Mouse (Mus musculus): ENCODE data around the gene Ccn2. TPM values are rescaled to one million over a fixed set of nuclear protein-coding genes. Genes with fewer than 3 reads are reported as not detected.
A peak's percentile ranks its signal among the peaks of the same experiment; 100 is the strongest.

Gene Ccn2
- polyA plus RNA-seq, 1 experiment = 8.6 TPM

- TF ChIP-seq POLR2A (IDR thresholded peaks at IDR 0.05; ENCODE audit: borderline replicate concordance, low read depth, low read length) (no peak), CTCF (IDR thresholded peaks at IDR 0.05; ENCODE audit: low read depth, low read length) (peak; percentile 85)
- H3K4me1 ChIP-seq (ENCODE audit: control insufficient read depth, insufficient read depth, low read length) = no peaks in the 10 kb centered on the region
- H3K27ac ChIP-seq (ENCODE audit: insufficient read depth, low read depth, low read length) = no peak overlapping the region
- H3K4me3 ChIP-seq (ENCODE audit: insufficient read depth, low read length) = no peak overlapping the region
Measured at GRCm38 (mm10) chr10:24625060-24625701, 29.9 kb downstream of the Ccn2 start.

GRCm38 (mm10) chr10:24627262-24627661 lies 32.0 kb downstream of the Ccn2 start:
- no peak overlapping the region for H3K27ac ChIP-seq (ENCODE audit: insufficient read depth, low read depth, low read length)
- TF ChIP-seq POLR2A (IDR thresholded peaks at IDR 0.05; ENCODE audit: borderline replicate concordance, low read depth, low read length) = no peak
- no peak for TF ChIP-seq CTCF (IDR thresholded peaks at IDR 0.05; ENCODE audit: low read depth, low read length)
- H3K4me1 ChIP-seq (ENCODE audit: control insufficient read depth, insufficient read depth, low read length) = no peaks in the 10 kb centered on the region
- no peak overlapping the region for H3K4me3 ChIP-seq (ENCODE audit: insufficient read depth, low read length)

GRCm38 (mm10) chr10:24628466-24628865 lies 33.2 kb downstream of the Ccn2 start:
- TF ChIP-seq CTCF (IDR thresholded peaks at IDR 0.05; ENCODE audit: low read depth, low read length) = no peak
- no peak for TF ChIP-seq POLR2A (IDR thresholded peaks at IDR 0.05; ENCODE audit: borderline replicate concordance, low read depth, low read length)
- Histone ChIP-seq H3K4me3 (ENCODE audit: insufficient read depth, low read length) (no peak overlapping the region), H3K4me1 (ENCODE audit: control insufficient read depth, insufficient read depth, low read length) (peaks cover 5% of the 10 kb centered on the region)

GRCm38 (mm10) chr10:24629086-24629720 lies 34.0 kb downstream of the Ccn2 start:
- peaks cover 11% of the 10 kb centered on the region for H3K4me1 ChIP-seq (ENCODE audit: control insufficient read depth, insufficient read depth, low read length)
- TF ChIP-seq POLR2A (IDR thresholded peaks at IDR 0.05; ENCODE audit: borderline replicate concordance, low read depth, low read length) = no peak
- no peak for TF ChIP-seq CTCF (IDR thresholded peaks at IDR 0.05; ENCODE audit: low read depth, low read length)
- no peak overlapping the region for H3K27ac ChIP-seq (ENCODE audit: insufficient read depth, low read depth, low read length)

More at GRCm38 (mm10) chr10:24628466-24628865, 33.2 kb downstream of the Ccn2 start:
- no peak overlapping the region for H3K27ac ChIP-seq (ENCODE audit: insufficient read depth, low read depth, low read length)

GRCm38 (mm10) chr10:24630469-24631081 lies 35.3 kb downstream of the Ccn2 start:
- TF ChIP-seq POLR2A (IDR thresholded peaks at IDR 0.05; ENCODE audit: borderline replicate concordance, low read depth, low read length) = no peak
- TF ChIP-seq CTCF (IDR thresholded peaks at IDR 0.05; ENCODE audit: low read depth, low read length) = peak; percentile 80
- H3K4me3 ChIP-seq (ENCODE audit: insufficient read depth, low read length) = no peak overlapping the region
- H3K27ac ChIP-seq (ENCODE audit: insufficient read depth, low read depth, low read length) = no peak overlapping the region
- peaks cover 20% of the 10 kb centered on the region for H3K4me1 ChIP-seq (ENCODE audit: control insufficient read depth, insufficient read depth, low read length)

More at GRCm38 (mm10) chr10:24629086-24629720, 34.0 kb downstream of the Ccn2 start:
- H3K4me3 ChIP-seq (ENCODE audit: insufficient read depth, low read length) = no peak overlapping the region

DNA sequence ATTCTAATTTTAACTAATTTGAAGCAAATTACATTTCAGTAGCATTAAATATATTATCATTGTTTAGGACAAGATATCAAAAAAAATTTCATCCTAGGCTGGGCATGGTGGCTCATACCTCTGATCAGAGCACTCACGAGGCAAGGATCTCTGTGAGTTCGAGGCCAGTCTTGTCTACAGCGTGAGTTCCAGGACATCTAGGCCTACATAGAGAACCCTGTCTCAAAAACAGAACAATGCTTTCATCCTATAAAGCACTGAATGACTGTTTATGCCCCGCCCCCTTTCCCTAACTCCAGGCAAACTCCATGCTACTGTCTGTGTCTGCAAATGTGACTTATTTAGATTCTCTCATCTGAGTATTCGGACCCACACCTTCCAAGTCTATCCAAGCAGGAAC lies 35.9 kb downstream of the Ccn2 start:
- Histone ChIP-seq H3K27ac (ENCODE audit: insufficient read depth, low read depth, low read length) (no peak overlapping the region), H3K4me1 (ENCODE audit: control insufficient read depth, insufficient read depth, low read length) (peaks cover 26% of the 10 kb centered on the region), H3K4me3 (ENCODE audit: insufficient read depth, low read length) (no peak overlapping the region)
- TF ChIP-seq POLR2A (IDR thresholded peaks at IDR 0.05; ENCODE audit: borderline replicate concordance, low read depth, low read length) = no peak
- no peak for TF ChIP-seq CTCF (IDR thresholded peaks at IDR 0.05; ENCODE audit: low read depth, low read length)

- TF ChIP-seq POLR2A (IDR thresholded peaks at IDR 0.05; ENCODE audit: borderline replicate concordance, low read depth, low read length) = no peak
- TF ChIP-seq CTCF (IDR thresholded peaks at IDR 0.05; ENCODE audit: low read depth, low read length) = no peak; the same call in 1 of the 2 replicates
- Histone ChIP-seq H3K4me1 (ENCODE audit: control insufficient read depth, insufficient read depth, low read length) (peaks cover 37% of the 10 kb centered on the region), H3K4me3 (ENCODE audit: insufficient read depth, low read length) (no peak overlapping the region), H3K27ac (ENCODE audit: insufficient read depth, low read depth, low read length) (peak overlapping the region; percentile 94)
Measured at GRCm38 (mm10) chr10:24634288-24634687, 39.0 kb downstream of the Ccn2 start.

GRCm38 (mm10) chr10:24635331-24635815 lies 40.1 kb downstream of the Ccn2 start:
- peaks cover 37% of the 10 kb centered on the region for H3K4me1 ChIP-seq (ENCODE audit: control insufficient read depth, insufficient read depth, low read length)
- no peak overlapping the region for H3K4me3 ChIP-seq (ENCODE audit: insufficient read depth, low read length)
- peak overlapping the region; percentile 94 for H3K27ac ChIP-seq (ENCODE audit: insufficient read depth, low read depth, low read length)
- TF ChIP-seq POLR2A (IDR thresholded peaks at IDR 0.05; ENCODE audit: borderline replicate concordance, low read depth, low read length) (no peak), CTCF (IDR thresholded peaks at IDR 0.05; ENCODE audit: low read depth, low read length) (no peak)

DNA sequence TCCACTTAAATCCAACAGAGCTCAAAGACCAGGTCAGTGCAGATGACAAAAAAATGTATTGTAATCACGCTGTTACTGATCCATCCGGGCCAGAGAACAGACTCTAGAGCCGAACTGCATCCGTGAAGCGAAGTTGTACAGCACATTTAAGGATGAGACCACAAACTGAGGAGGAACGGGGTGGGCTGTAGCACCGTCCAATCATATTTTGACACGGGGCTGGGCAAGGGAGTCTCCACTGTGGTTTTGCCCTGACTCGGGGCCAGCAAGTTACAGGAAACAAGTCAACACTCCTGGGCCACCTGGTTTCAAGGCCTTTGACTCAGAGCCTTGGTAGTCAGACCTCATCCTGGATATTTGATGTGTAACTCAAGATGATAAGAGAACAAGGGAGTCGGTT lies 40.6 kb downstream of the Ccn2 start:
- H3K4me3 ChIP-seq (ENCODE audit: insufficient read depth, low read length) = no peak overlapping the region
- TF ChIP-seq POLR2A (IDR thresholded peaks at IDR 0.05; ENCODE audit: borderline replicate concordance, low read depth, low read length) (no peak), CTCF (IDR thresholded peaks at IDR 0.05; ENCODE audit: low read depth, low read length) (no peak)
- peak overlapping the region; percentile 94 for H3K27ac ChIP-seq (ENCODE audit: insufficient read depth, low read depth, low read length)
- H3K4me1 ChIP-seq (ENCODE audit: control insufficient read depth, insufficient read depth, low read length) = peaks cover 43% of the 10 kb centered on the region

DNA sequence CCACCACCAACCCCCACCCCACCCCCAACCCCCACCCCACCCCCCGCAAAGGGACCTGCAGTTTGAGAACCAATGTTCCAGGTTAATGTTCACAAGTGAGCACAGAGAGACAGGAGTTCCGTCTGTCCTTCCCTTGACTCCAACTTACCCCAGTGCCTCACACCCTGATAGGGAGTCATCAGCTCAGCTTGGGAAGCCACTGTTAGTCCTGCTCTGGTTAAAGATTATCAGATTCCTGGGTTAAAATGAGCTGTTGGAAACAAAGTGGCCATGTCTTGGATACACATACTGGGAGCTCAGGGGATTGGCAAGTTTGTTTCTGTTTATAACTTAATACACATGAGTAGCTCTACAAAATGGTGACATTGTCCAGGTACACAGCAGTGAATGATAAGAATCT lies 41.7 kb downstream of the Ccn2 start:
- TF ChIP-seq POLR2A (IDR thresholded peaks at IDR 0.05; ENCODE audit: borderline replicate concordance, low read depth, low read length) = no peak
- TF ChIP-seq CTCF (IDR thresholded peaks at IDR 0.05; ENCODE audit: low read depth, low read length) = no peak
- no peak overlapping the region for H3K27ac ChIP-seq (ENCODE audit: insufficient read depth, low read depth, low read length)
- H3K4me1 ChIP-seq (ENCODE audit: control insufficient read depth, insufficient read depth, low read length) = peaks cover 52% of the 10 kb centered on the region
- no peak overlapping the region for H3K4me3 ChIP-seq (ENCODE audit: insufficient read depth, low read length)
